Mouse (Mus musculus) heart, postnatal 14 days (tissue): Measurements from ENCODE around the gene Ap1g1. TPM values are rescaled to one million over a fixed set of nuclear protein-coding genes. Genes with fewer than 3 reads are reported as not detected.
A peak's percentile ranks its signal among the peaks of the same experiment; 100 is the strongest.

Experiments
- DNase-seq, 2 experiments: peaks; one replicate each; pipeline ENCODE4 v3.0.0; 2021 to 2022
- intact Hi-C: fragments of 180-260 bp; cut with DNase I; formaldehyde crosslinking; loops from one replicate; pipeline ENCODE4 v1.15.1; 2025
- total RNA-seq, 2 experiments: library from RNA; stranded (reverse); gene quantifications; 2 replicates each; pipeline ENCODE4 v1.2.3; 2021

Gene Ap1g1
- total RNA-seq, 2 experiments from 2014 or later, result 43.0 to 45.3 TPM

- no peak for DNase-seq
- intact Hi-C loops, result loop anchor here (2.0 to 5.0 kb wide), 3 partner anchors 72 to 88 kb away; partner anchors contain the start of genes Ist1, Phlpp2 and Zfp821
Observed at GRCm38 (mm10) chr8:109778993-109779421, 653 bp downstream of the Ap1g1 start.

DNA sequence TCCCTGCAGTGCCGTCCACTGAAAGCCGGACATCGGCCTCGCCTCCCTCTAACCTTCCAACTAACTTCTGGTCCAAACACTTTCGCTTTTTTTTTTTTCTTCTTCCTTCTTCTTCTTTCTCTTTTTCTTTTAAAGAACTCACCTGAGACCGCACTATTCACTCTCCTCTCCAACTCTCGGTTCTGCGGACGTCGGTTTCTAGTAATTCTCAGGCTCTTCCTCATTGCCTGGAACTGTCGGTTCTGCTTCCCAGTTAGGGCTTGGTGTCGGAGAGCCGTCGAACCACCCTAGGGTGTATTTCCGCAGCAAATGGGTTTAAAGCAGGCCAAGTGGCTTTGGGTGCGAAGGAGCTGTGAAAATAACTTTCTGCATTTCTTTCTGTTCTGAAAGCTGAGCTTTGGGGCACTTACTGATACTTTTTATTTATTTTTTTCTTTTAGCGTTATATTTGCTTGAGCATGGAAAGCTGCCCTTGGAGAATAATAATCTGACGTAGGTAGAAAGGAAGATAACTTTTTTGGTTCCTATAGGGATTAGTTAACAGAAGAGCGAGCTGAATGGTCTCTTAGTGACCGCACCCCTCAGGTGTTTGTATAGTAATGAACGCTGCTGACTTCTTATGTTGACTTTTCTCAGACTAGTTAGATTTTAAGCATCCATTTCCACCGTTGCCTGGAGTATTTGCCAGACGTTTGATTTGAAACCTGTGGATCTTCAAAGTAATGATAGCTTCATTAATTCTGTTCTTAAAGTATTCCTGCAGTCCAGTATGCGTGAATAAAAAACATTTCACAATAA, 1.3 kb downstream of the Ap1g1 start:
- intact Hi-C loops, result loop anchor here (2.0 to 5.0 kb wide), 4 partner anchors 43 to 88 kb away; partner anchors contain the start of genes Ist1, Phlpp2 and Zfp821
- DNase-seq, result no peak

GRCm38 (mm10) chr8:109780548-109780947, 2.2 kb downstream of the Ap1g1 start:
- no peak for DNase-seq
- intact Hi-C loops, result loop anchor here (5.0 kb wide), 1 partner anchor 42 kb away; no protein-coding TSS in a partner anchor

DNA sequence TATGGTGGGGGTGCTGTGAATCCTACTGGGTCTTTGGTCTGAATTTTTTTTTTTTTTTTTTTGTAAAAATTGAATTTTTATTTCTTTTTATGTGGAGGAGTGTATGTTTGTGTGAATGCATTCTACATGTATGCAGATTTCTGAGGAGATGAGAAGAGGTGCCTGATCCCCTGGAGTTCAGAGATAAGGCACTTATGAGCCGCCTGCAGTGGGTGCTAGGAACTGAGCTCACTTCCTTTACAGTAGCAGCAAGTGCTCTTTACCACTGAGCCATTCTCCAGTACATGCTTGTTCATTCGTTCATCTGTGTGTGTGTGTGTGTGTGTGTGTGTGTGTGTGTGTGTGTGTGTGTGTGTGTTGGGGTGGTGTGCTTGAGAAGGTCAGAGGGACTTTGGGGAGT, 12.6 kb downstream of the Ap1g1 start:
- intact Hi-C loops, result no loop called here
- no peak for DNase-seq

GRCm38 (mm10) chr8:109795166-109795565, 16.8 kb downstream of the Ap1g1 start:
- intact Hi-C loops, result no loop called here
- DNase-seq, result no peak

GRCm38 (mm10) chr8:109798721-109799120, 20.4 kb downstream of the Ap1g1 start:
- intact Hi-C loops, result no loop called here
- DNase-seq, result no peak

- no peak for DNase-seq
- intact Hi-C loops, result no loop called here
Observed at GRCm38 (mm10) chr8:109799245-109799644, 20.9 kb downstream of the Ap1g1 start.

- intact Hi-C loops, result no loop called here
- DNase-seq, result no peak
Observed at GRCm38 (mm10) chr8:109800325-109800724, 22.0 kb downstream of the Ap1g1 start.

DNA sequence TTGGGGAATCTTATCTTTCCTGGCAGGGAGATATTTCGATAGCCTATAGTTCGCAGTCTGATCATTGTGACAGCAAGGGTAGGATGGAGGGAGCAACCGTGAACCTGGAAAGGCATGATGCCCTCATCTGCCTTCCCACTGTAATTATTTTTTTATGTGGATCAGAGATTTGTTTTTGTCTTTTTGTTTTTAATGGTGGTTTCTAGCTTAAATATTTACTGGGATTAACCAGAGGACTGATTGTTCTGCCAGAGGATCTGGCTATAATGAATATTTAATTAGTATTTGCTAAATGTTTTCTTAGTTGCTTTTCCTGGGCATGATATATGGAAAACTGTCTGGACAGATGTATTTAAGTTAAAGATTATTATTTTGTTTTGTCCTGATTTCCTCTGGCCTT, 24.9 kb downstream of the Ap1g1 start:
- DNase-seq, result no peak

GRCm38 (mm10) chr8:109803801-109804200, 25.4 kb downstream of the Ap1g1 start:
- intact Hi-C loops, result no loop called here
- no peak for DNase-seq

More for the DNA sequence above, 24.9 kb downstream of the Ap1g1 start:
- intact Hi-C loops, result no loop called here

GRCm38 (mm10) chr8:109806522-109806921, 28.2 kb downstream of the Ap1g1 start:
- intact Hi-C loops, result no loop called here
- no peak for DNase-seq

- intact Hi-C loops, result no loop called here
- no peak for DNase-seq
Observed at GRCm38 (mm10) chr8:109807401-109808119, 29.2 kb downstream of the Ap1g1 start.

DNA sequence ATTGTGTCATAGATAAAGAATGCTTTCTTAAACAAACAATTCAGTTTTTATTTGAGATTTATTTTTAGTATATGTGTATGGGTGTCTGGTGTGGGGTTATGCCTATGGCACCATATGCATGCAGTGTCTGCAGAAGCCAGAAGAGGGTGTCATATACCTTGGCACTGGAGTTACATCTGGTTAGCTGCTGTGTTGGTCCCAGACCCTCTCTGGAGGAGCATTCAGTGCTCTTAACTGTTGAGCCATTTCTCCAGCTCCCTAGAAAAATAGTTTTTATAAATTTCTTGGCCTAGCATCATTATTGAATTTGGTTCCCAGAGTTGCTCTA, 29.7 kb downstream of the Ap1g1 start:
- no peak for DNase-seq
- intact Hi-C loops, result no loop called here

GRCm38 (mm10) chr8:109810434-109810833, 32.1 kb downstream of the Ap1g1 start:
- DNase-seq, result peak; percentile 15 to 43
- intact Hi-C loops, result no loop called here

DNA sequence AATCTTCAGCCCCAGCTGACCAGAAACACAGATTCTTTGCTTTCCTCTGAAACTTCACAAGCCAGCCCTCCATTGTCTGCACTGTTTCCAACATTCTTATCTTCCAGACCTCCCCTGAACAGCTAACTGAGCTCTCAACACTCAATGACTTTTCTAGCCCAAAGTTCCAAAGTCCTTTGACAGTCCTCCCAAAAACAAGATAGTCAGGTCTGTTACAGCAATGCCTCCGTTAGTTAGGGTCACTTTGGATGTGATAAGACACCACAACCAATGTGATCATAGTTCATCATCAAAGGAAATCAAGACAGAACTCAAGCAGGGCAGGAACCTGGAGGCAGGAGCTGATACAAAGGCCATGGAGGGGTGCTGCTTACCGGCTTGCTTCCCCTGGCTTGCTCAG, 36.9 kb downstream of the Ap1g1 start:
- DNase-seq, result no peak
- intact Hi-C loops, result no loop called here

- no peak for DNase-seq
- intact Hi-C loops, result no loop called here
Observed at GRCm38 (mm10) chr8:109817933-109818332, 39.6 kb downstream of the Ap1g1 start.

GRCm38 (mm10) chr8:109823561-109823960, 45.2 kb downstream of the Ap1g1 start:
- intact Hi-C loops, result loop anchor here (5.0 kb wide), 1 partner anchor 41 kb away; no protein-coding TSS in a partner anchor
- DNase-seq, result no peak

DNA sequence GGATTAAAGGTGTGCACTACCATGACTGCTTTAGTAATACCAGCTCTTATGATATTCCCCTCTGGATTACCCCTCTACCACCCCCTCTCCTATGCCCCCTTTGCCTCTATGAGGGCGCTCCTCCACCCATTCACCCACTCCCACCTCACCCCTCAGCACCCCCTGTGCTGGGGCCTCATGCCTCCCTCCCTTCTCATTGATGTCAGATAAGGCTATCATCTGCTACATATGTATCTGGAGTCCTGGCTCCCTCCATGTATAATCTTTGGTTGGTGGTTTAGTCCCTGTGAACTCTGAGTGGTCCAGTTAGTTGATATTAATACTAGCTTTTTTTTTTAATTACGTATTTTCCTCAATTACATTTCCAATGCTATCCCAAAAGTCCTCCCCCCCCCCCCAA, 61.5 kb downstream of the Ap1g1 start:
- no peak for DNase-seq
- intact Hi-C loops, result no loop called here

DNA sequence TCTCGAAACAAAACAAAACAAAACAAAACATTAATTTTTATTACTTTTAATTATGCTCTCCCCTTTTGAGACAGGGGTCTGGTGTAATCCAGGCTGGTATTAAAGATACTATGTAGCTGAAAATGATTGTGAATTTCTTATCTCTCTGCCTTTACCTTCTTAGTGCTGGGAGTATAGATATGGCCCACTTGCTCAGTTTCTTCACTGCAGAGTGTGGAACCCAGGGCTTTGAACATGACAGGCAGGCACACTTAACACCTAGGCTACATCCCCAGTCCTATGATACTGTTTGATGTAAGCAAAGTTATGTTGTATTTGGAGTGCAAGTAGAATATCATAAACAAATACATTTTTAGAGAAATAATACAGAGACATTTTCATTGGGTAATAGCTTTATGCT, 64.1 kb downstream of the Ap1g1 start:
- intact Hi-C loops, result no loop called here
- no peak for DNase-seq

DNA sequence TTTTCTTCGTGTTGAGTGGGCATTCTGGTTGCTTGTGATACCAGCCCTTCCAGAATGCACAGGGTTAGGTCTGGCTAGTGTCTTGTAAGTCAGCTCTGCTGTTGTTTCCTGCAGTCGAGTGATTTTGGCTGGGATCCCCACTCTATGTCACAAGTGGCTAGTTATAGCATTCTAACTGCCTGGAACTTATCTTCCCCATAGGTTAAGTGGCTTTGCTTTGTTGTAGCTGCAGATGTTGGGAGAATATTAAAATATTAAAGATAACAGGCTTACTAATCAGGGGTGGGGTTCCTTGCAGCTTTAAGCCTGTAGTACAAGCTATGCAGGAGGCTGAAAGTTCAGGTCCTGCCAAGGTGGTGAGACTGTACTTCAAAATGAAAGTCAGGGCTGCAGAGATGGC, 69.5 kb downstream of the Ap1g1 start:
- DNase-seq, result no peak

GRCm38 (mm10) chr8:109848981-109849380, 70.6 kb downstream of the Ap1g1 start:
- no peak for DNase-seq
- intact Hi-C loops, result no loop called here

More for the DNA sequence above, 69.5 kb downstream of the Ap1g1 start:
- intact Hi-C loops, result no loop called here

GRCm38 (mm10) chr8:109853423-109853822, 75.1 kb downstream of the Ap1g1 start:
- peak; percentile 48 to 73 for DNase-seq
- intact Hi-C loops, result loop anchor here (2.0 kb wide), 1 partner anchor 63 kb away; no protein-coding TSS in a partner anchor
